Mouse (Mus musculus) hematopoietic stem cell, adult 5-6 weeks (primary cell): Measurements from ENCODE around the gene Lrcol1. TPM values are rescaled to one million over a fixed set of nuclear protein-coding genes. Genes with fewer than 3 reads are reported as not detected.

Source experiments
- ATAC-seq, 2 experiments: fragments of 125-278 bp in 1 of 2; replicated peaks in 1 of 2; 2 replicates each; pipeline ENCODE4 v1.8.0; 2016 to 2017; ENCODE audit warnings: inconsistent platforms in 2 of 2, mild to moderate bottlenecking in 2 of 2, moderate number of reproducible peaks in 2 of 2, low read depth in 1 of 2, moderate TSS enrichment in 1 of 2; ENCODE audit not compliant: low FRiP score in 2 of 2, poor library complexity in 2 of 2, severe bottlenecking in 2 of 2, insufficient read depth in 1 of 2, low TSS enrichment in 1 of 2
- total RNA-seq: library from RNA; stranded (forward); fragments of 172-1452, 232-1000 nt; gene quantifications from 2 replicates; pipeline ENCODE4 v1.2.3, GENCODE M21; 2017

The Lrcol1 gene
- not detected in 2 replicates for total RNA-seq

- no peak for ATAC-seq
Observed at GRCm38 (mm10) chr5:110344524-110344923, at the start of gene Lrcol1. Lrcol1 (plus strand) TSS chr5:110344730.

DNA sequence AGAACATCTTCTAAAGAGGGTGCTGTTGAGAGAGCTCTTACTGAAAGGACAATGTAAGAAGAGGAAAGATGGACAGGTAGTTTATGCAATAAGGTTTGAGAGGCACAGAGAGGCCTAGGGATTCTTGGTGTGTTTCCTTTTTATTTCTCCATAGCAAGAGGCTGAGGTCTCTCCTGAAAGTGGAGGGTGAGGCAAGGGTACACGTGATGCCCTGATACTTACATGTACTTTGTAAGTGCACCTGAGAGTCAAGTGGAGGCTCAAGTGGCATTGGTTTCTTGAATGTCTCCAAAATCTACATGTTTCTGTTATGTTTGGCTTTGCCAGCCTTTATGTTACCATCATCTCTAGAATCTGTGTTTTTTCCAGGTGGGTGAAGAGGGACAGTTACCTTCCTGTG is 47.9 kb upstream of the Lrcol1 start:
- no peak for ATAC-seq

DNA sequence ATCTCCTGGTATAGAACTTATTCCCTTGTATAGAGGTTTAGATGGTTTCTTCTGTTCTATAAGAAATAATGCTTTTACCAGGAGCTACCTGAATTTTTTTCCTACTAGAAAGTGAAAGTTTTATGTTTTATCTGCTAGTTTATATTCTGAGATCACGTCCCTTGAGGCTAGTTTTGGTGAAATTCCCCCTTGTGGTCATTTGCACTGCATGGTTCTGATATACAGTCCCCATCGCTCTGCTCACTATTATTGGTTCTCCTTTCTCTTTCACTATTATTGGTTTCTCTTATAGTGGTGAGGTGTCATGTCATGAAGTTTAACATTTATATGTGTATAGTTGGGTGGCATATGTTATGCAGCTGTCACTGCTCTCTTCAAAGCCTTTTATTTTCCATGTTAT is 43.9 kb upstream of the Lrcol1 start:
- no peak for ATAC-seq

- no peak for ATAC-seq
Observed at GRCm38 (mm10) chr5:110308861-110309260, 35.7 kb upstream of the Lrcol1 start.

GRCm38 (mm10) chr5:110313127-110313526 is 31.4 kb upstream of the Lrcol1 start:
- no peak for ATAC-seq

DNA sequence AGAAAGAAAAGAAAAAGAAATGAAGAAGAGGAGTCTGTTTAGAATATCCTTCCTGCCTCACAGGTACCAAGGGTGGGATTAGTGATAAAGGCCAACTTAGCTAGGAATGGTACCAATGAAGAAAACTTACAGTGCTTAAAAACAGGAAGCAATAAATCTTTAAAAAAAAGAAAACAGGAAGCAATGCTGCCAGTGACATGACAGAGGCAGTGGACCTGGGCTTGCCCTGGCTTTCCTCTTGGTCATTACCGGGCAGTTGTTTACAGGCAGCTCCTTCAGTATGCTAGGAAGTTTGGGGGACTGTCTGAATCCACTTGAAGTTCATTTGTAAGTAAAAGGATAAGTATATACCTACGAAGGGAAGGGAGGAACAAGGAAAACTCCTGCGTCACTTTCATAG is 14.0 kb upstream of the Lrcol1 start:
- ATAC-seq: peak; percentile 59 to 71

- ATAC-seq: no peak
Observed at GRCm38 (mm10) chr5:110338792-110339191, 5.7 kb upstream of the Lrcol1 start.

- peak; percentile 29 to 63 for ATAC-seq
Observed at GRCm38 (mm10) chr5:110342648-110343284, 1.8 kb upstream of the Lrcol1 start, which contains the start of gene P2rx2. P2rx2 (minus strand) TSS chr5:110343212.

DNA sequence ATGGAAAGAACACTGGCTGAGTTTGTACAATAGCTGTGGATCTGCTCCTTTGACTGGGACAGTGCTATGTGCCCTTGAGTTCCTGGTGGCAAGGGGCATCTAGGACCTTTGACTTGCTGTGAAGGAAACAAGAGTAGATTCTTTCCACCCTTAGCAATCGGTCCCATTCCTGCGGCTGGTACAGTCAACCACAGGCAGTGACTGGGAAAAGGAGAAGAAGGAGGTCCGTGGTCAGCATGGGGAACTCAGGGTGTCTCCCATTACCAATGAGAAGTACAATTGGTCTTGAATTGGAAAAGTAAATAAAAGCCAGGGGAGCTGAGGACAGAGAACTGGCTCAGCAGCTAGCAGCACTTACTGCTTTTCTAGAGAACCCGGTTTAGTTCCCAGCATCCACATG is 1.0 kb downstream of the Lrcol1 start:
- ATAC-seq: peak; percentile 28 to 33; a peak in 2 of 4 replicates

DNA sequence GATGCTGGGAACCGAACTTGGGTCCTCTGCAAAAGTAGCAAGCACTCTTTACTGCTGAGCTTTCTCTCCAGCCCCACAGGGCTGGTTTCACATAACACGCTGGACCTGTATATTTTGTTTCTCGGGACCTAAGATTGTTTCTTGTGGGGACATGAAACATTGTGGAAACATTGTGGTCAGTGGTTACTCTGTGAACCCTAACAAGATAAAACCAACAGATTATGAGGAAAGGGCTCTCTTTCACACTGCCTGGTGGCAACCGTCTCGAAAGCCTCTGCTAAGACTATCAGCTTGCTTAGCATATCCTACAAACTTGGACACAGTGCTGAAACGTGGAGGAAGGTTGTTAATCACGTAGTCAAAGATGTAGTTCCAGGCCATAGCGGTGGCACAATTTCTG is 2.5 kb downstream of the Lrcol1 start:
- ATAC-seq: no peak

GRCm38 (mm10) chr5:110354716-110355115 is 10.2 kb downstream of the Lrcol1 start:
- peak; percentile 73 to 82 for ATAC-seq

GRCm38 (mm10) chr5:110357531-110358179 is 13.1 kb downstream of the Lrcol1 start:
- ATAC-seq: peak; percentile 62 to 78

GRCm38 (mm10) chr5:110361465-110361864 is 16.9 kb downstream of the Lrcol1 start:
- ATAC-seq: no peak

DNA sequence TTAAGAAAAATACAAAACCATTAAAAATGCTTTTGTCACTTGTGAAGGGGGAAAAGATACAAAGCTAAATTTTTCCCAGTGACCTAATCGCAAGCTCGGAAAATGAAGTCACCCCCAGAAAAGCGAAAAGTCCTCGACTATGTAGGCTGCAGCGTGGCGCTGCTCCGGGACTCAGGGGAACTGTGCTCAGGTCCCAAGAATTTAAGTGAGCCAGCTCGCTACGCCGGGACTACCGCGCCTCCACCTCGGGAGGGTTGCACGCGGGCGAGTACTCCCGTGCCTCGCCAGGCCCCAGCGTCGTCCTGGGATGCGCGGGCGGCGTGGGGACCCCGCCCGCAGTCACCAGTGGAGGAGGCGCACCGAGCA is 18.3 kb downstream of the Lrcol1 start:
- ATAC-seq: peak in 1 of 2 experiments; percentile 40; a peak in 2 of 4 replicates

GRCm38 (mm10) chr5:110363179-110363821 is 18.8 kb downstream of the Lrcol1 start:
- peak; percentile 74 to 78 for ATAC-seq

DNA sequence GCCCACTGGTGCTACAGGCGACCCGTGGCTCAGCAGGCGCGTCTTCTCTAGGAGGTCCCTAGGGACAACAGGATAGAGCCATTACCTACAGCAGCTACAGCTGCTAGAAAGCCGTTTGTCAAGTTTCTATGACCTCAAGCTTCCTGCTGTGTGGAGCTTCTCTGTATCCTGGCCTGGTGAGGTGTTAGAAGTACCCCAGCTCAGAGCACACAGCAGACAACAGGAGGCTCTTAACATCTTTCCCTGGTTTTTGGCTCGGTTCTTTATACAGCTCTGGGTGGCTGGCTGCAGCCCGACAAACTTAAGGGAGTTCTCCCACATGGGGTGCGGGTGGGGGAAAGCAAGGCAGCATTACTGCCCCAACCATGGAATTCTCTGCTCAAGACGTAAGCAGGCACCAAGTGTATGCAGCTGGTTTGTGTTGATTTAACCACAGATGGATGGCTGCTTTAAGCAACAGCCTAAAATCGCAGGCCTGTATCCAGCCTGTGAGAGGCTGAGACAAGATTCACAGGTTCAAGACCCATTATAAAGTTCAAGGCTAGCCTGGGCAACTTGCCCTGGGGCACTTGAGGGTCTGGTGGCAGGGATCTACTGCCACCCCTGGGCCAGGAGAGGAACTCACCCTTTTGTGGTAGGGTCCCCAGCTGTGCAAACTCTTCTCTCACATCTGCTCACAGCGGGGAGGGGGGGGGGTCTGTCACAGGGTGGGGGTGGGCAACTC is 19.5 kb downstream of the Lrcol1 start:
- ATAC-seq: no peak

GRCm38 (mm10) chr5:110376802-110377433 is 32.4 kb downstream of the Lrcol1 start:
- ATAC-seq: peak; percentile 46 to 71; a peak in 2 of 4 replicates
